Comparison of ENCODE assay signal across 25 mouse cellular contexts in the genomic region with DNA sequence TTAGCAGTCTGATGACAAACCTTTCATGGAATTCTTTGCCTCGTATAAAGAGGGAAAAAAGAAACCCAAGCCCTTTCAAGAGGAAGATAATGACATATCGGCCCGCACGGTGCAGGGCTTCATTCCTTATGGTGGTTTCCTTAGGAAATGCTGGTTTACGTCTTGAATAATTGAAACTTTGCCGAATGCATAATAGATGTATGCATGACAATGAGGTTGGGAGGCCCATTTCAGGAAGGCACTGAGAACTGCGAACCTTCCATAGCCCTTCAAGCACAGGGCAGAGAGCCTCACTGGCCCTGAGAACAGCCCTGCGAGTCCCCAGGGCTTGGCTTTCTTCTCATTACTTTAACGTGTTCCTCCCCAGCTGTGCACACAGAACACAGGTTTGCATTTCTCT.
DNase-seq lines count a peak whose midpoint lies in the region; ATAC-seq lines count a peak whose summit lies in the region.
"Had no signal": no experiment of that assay in that cellular context is flagged by ENCODE, and none has a peak within 500 bp of the region (broad histone marks: within the 10 kb centered on the region; RNA-seq: fewer than 3 reads in every experiment).

No protein-coding gene starts in this region.

- 0 out of 2 replicates have a peak, but pooled peaks cover 3% of the 10 kb centered on the region for H3K4me1 ChIP-seq in neural tube, embryonic 14.5 days (ENCODE audit: control insufficient read depth, insufficient read depth, low read length)
- peaks cover 5% of the 10 kb centered on the region; the same call in 1 of the 2 replicates for H3K4me1 ChIP-seq in neural tube, embryonic 15.5 days
- peaks cover 22% of the 10 kb centered on the region for H3K4me1 ChIP-seq in midbrain, embryonic 13.5 days (replicated peaks)
- H3K4me1 ChIP-seq in intestine, embryonic 15.5 days (replicated peaks): no peaks in the 10 kb centered on the region
- H3K4me1 ChIP-seq: embryonic facial prominence, embryonic 15.5 days; liver, embryonic 12.5 days; stomach, embryonic 15.5 days had no signal

- peak; percentile 16; the same call in 1 of the 2 replicates for ATAC-seq in neural tube, embryonic 14.5 days (ENCODE audit: low read depth)
- ATAC-seq in neural tube, embryonic 15.5 days (ENCODE audit: low FRiP score): no peak
- ATAC-seq in midbrain, embryonic 13.5 days: peak; percentile 86
- no peak for ATAC-seq in intestine, embryonic 15.5 days
- ATAC-seq: CD4-positive, CD25-positive, alpha-beta regulatory T cell, adult 4 months; liver, embryonic 12.5 days; lung, postnatal 0 days had no signal

- no peak overlapping the region for H3K4me2 ChIP-seq in neural tube, embryonic 14.5 days (ENCODE audit: low read depth, low read length)
- no peak overlapping the region for H3K4me2 ChIP-seq in neural tube, embryonic 15.5 days
- no peak overlapping the region for H3K4me2 ChIP-seq in midbrain, embryonic 13.5 days (replicated peaks)
- H3K4me2 ChIP-seq in intestine, embryonic 15.5 days (replicated peaks): no peak overlapping the region
- H3K4me2 ChIP-seq: embryonic facial prominence, embryonic 15.5 days; hindbrain, embryonic 15.5 days; liver, embryonic 12.5 days; stomach, embryonic 15.5 days had no signal

- no peak overlapping the region for H3K4me3 ChIP-seq in neural tube, embryonic 14.5 days (ENCODE audit: low read depth, low read length)
- H3K4me3 ChIP-seq in neural tube, embryonic 15.5 days (replicated peaks): no peak overlapping the region
- H3K4me3 ChIP-seq in midbrain, embryonic 13.5 days (replicated peaks): no peak overlapping the region
- H3K4me3 ChIP-seq in intestine, embryonic 15.5 days (replicated peaks): no peak overlapping the region
- H3K4me3 ChIP-seq: embryonic facial prominence, embryonic 15.5 days; gastrocnemius, adult 2 months; heart, adult 2 months; hindbrain, embryonic 15.5 days; left cerebral cortex, adult 2 months; liver, embryonic 12.5 days; myocyte; stomach, embryonic 15.5 days had no signal

- H3K27ac ChIP-seq in neural tube, embryonic 14.5 days (ENCODE audit: low read depth, low read length): 0 out of 2 replicates have a peak overlapping the region, but pooled peaks have one; percentile 11
- no peak overlapping the region for H3K27ac ChIP-seq in neural tube, embryonic 15.5 days (replicated peaks)
- peak overlapping the region; percentile 76 for H3K27ac ChIP-seq in midbrain, embryonic 13.5 days
- no peak overlapping the region for H3K27ac ChIP-seq in intestine, embryonic 15.5 days
- H3K27ac ChIP-seq: embryonic facial prominence, embryonic 15.5 days; gastrocnemius, adult 2 months; heart, adult 2 months; hindbrain, embryonic 15.5 days; left cerebral cortex, adult 2 months; liver, embryonic 12.5 days; stomach, embryonic 15.5 days had no signal

- DNase-seq in embryo, embryonic 11 days: peak; percentile 16
- no peak for DNase-seq in embryo, embryonic 10.5 days (ENCODE audit: low spot score)
- no peak for DNase-seq in ovary, postnatal 10 days (ENCODE audit: low spot score)
- no peak for DNase-seq in lung, adult 18-20 months
- DNase-seq: adrenal gland, adult 2 months; cerebellum, adult 2 months; gastrocnemius, adult 2 months; heart, adult 2 months; kidney, adult 18-20 months; kidney, postnatal 14 days; right cerebral cortex, postnatal 14 days; thymus, adult 2 months had no signal

- H3K9me3 ChIP-seq in neural tube, embryonic 14.5 days (ENCODE audit: control insufficient read depth, low read length): no peaks in the 10 kb centered on the region
- H3K9me3 ChIP-seq in neural tube, embryonic 15.5 days (replicated peaks): no peaks in the 10 kb centered on the region
- H3K9me3 ChIP-seq in midbrain, embryonic 13.5 days: no peaks in the 10 kb centered on the region
- no peaks in the 10 kb centered on the region for H3K9me3 ChIP-seq in intestine, embryonic 15.5 days
- H3K9me3 ChIP-seq: embryonic facial prominence, embryonic 15.5 days; hindbrain, embryonic 15.5 days; liver, embryonic 12.5 days; stomach, embryonic 15.5 days had no signal

- 39% methylated on average over 9 of the region's 9 CpGs for WGBS in neural tube, embryonic 14.5 days
- WGBS in neural tube, embryonic 15.5 days: 31% methylated on average over 9 of the region's 9 CpGs
- 25% methylated on average over 9 of the region's 9 CpGs for WGBS in midbrain, embryonic 13.5 days
- 76% methylated on average over 9 of the region's 9 CpGs for WGBS in intestine, embryonic 15.5 days

- no peaks in the 10 kb centered on the region for H3K36me3 ChIP-seq in neural tube, embryonic 14.5 days (ENCODE audit: control insufficient read depth, insufficient read depth, low read length)
- H3K36me3 ChIP-seq in neural tube, embryonic 15.5 days: no peaks in the 10 kb centered on the region
- H3K36me3 ChIP-seq in midbrain, embryonic 13.5 days: no peaks in the 10 kb centered on the region
- H3K36me3 ChIP-seq in intestine, embryonic 15.5 days: no peaks in the 10 kb centered on the region
- H3K36me3 ChIP-seq: embryonic facial prominence, embryonic 15.5 days; G1E; hindbrain, embryonic 15.5 days; liver, embryonic 12.5 days; stomach, embryonic 15.5 days had no signal

- H3K9ac ChIP-seq in neural tube, embryonic 14.5 days (replicated peaks; ENCODE audit: low read depth, low read length): no peak overlapping the region
- no peak overlapping the region for H3K9ac ChIP-seq in neural tube, embryonic 15.5 days (replicated peaks)
- no peak overlapping the region for H3K9ac ChIP-seq in midbrain, embryonic 13.5 days (replicated peaks)
- H3K9ac ChIP-seq in intestine, embryonic 15.5 days: no peak overlapping the region
- H3K9ac ChIP-seq: embryonic facial prominence, embryonic 15.5 days; hindbrain, embryonic 15.5 days; liver, embryonic 12.5 days; stomach, embryonic 15.5 days had no signal

- H3K27me3 ChIP-seq in neural tube, embryonic 14.5 days (ENCODE audit: control insufficient read depth, insufficient read depth, low read length): no peaks in the 10 kb centered on the region
- H3K27me3 ChIP-seq in neural tube, embryonic 15.5 days (replicated peaks): no peaks in the 10 kb centered on the region
- H3K27me3 ChIP-seq in midbrain, embryonic 13.5 days: no peaks in the 10 kb centered on the region
- no peaks in the 10 kb centered on the region for H3K27me3 ChIP-seq in intestine, embryonic 15.5 days (replicated peaks)
- H3K27me3 ChIP-seq: embryonic facial prominence, embryonic 15.5 days; hindbrain, embryonic 15.5 days; liver, embryonic 12.5 days; stomach, embryonic 15.5 days had no signal

Comparison
In these comparisons a context has a peak if more than half of its experiments do, and no peak if none do; other contexts are left out.
1. ATAC-seq: peak in neural tube, embryonic 14.5 days (single experiment) and midbrain, embryonic 13.5 days (single experiment); none in neural tube, embryonic 15.5 days (single experiment) and intestine, embryonic 15.5 days (single experiment).
2. H3K27ac ChIP-seq: peak in neural tube, embryonic 14.5 days (single experiment) and midbrain, embryonic 13.5 days (single experiment); none in neural tube, embryonic 15.5 days (single experiment) and intestine, embryonic 15.5 days (single experiment).